In genomic region chr14:46759970-46760354, GRCm38 (mm10) we compare ENCODE assay signal across 8 mouse cellular contexts. TPM values are rescaled to one million over a fixed set of nuclear protein-coding genes. Genes with fewer than 3 reads are reported as not detected.
DNase-seq lines count a peak whose midpoint lies in the region; ATAC-seq and TF ChIP-seq lines count a peak whose summit lies in the region.

No protein-coding gene starts in this region.

- peaks cover 4% of the 10 kb centered on the region; the same call in 1 of the 2 replicates for H3K4me1 ChIP-seq in liver, embryonic 11.5 days (replicated peaks; ENCODE audit: control insufficient read depth, insufficient read depth, low read length)
- peaks cover 6% of the 10 kb centered on the region; the same call in 1 of the 2 replicates for H3K4me1 ChIP-seq in forebrain, embryonic 14.5 days (ENCODE audit: control insufficient read depth, insufficient read depth, low read length)
- H3K4me1 ChIP-seq in limb, embryonic 14.5 days (ENCODE audit: control insufficient read depth, insufficient read depth, low read length): 0 out of 2 replicates have a peak, but pooled peaks cover 6% of the 10 kb centered on the region
- H3K4me1 ChIP-seq in olfactory bulb, adult 2 months (ENCODE audit: control insufficient read depth, insufficient read depth, low read length): peaks cover 7% of the 10 kb centered on the region

- peak overlapping the region; percentile 79 for H3K4me3 ChIP-seq in liver, embryonic 11.5 days (ENCODE audit: low read depth, low read length)
- H3K4me3 ChIP-seq in forebrain, embryonic 14.5 days (ENCODE audit: low read depth, low read length): peak overlapping the region; percentile 69
- H3K4me3 ChIP-seq in limb, embryonic 14.5 days (replicated peaks; ENCODE audit: low read length): peak overlapping the region; percentile 72
- peak overlapping the region; percentile 88 for H3K4me3 ChIP-seq in olfactory bulb, adult 2 months (ENCODE audit: insufficient read depth, low read depth, low read length)

- no peak for TF ChIP-seq POLR2A in limb, embryonic 14.5 days (IDR thresholded peaks at IDR 0.05; ENCODE audit: borderline replicate concordance, extremely low read depth, insufficient read depth, insufficient read length)
- TF ChIP-seq POLR2A in olfactory bulb, adult 2 months (IDR thresholded peaks at IDR 0.05; ENCODE audit: insufficient read depth, low read depth, low read length): no peak

- ATAC-seq in liver, embryonic 11.5 days (replicated peaks; ENCODE audit: low FRiP score): no peak
- ATAC-seq in forebrain, embryonic 14.5 days: peak; percentile 4; the same call in 1 of the 2 replicates
- ATAC-seq in limb, embryonic 14.5 days (ENCODE audit: low FRiP score, low read depth): 0 out of 2 replicates have a peak, but pooled peaks have one; percentile 9

- TF ChIP-seq CTCF in olfactory bulb, adult 2 months (IDR thresholded peaks at IDR 0.05; ENCODE audit: insufficient read depth, low read depth, low read length): no peak

- H3K4me2 ChIP-seq in liver, embryonic 11.5 days: peak overlapping the region; percentile 82
- H3K4me2 ChIP-seq in forebrain, embryonic 14.5 days (ENCODE audit: low read length): peak overlapping the region; percentile 90
- peak overlapping the region; percentile 88 for H3K4me2 ChIP-seq in limb, embryonic 14.5 days (replicated peaks; ENCODE audit: low read depth, low read length, severe bottlenecking)

- 0 out of 2 replicates have a peak overlapping the region, but pooled peaks have one; percentile 16 for H3K9ac ChIP-seq in liver, embryonic 11.5 days (ENCODE audit: low read depth, low read length)
- no peak overlapping the region for H3K9ac ChIP-seq in forebrain, embryonic 14.5 days (ENCODE audit: low read length)
- no peak overlapping the region for H3K9ac ChIP-seq in limb, embryonic 14.5 days (ENCODE audit: low read depth, low read length, severe bottlenecking)

- peaks cover 4% of the 10 kb centered on the region; the same call in 1 of the 2 replicates for H3K36me3 ChIP-seq in liver, embryonic 11.5 days (ENCODE audit: control insufficient read depth, insufficient read depth, low read length)
- H3K36me3 ChIP-seq in forebrain, embryonic 14.5 days (ENCODE audit: control insufficient read depth, insufficient read depth, low read length): 0 out of 2 replicates have a peak, but pooled peaks cover under 1% of the 10 kb centered on the region
- peaks cover 10% of the 10 kb centered on the region for H3K36me3 ChIP-seq in limb, embryonic 14.5 days (ENCODE audit: control insufficient read depth, insufficient read depth, low read length)

- H3K27me3 ChIP-seq in liver, embryonic 11.5 days (replicated peaks; ENCODE audit: control insufficient read depth, insufficient read depth, low read length): no peaks in the 10 kb centered on the region
- no peaks in the 10 kb centered on the region for H3K27me3 ChIP-seq in forebrain, embryonic 14.5 days (replicated peaks; ENCODE audit: control insufficient read depth, insufficient read depth, low read length)
- H3K27me3 ChIP-seq in limb, embryonic 14.5 days (ENCODE audit: control insufficient read depth, insufficient read depth, low read length): no peaks in the 10 kb centered on the region

- 2% methylated on average over 7 of the region's 7 CpGs for WGBS in liver, embryonic 11.5 days
- WGBS in forebrain, embryonic 14.5 days: 3% methylated on average over 7 of the region's 7 CpGs
- under 1% methylated on average over 7 of the region's 7 CpGs for WGBS in limb, embryonic 14.5 days
- WGBS in olfactory bulb, adult 2 months: 1% methylated on average over 7 of the region's 7 CpGs

- no peaks in the 10 kb centered on the region for H3K9me3 ChIP-seq in liver, embryonic 11.5 days (ENCODE audit: control insufficient read depth, low read length)
- H3K9me3 ChIP-seq in forebrain, embryonic 14.5 days (replicated peaks; ENCODE audit: control insufficient read depth, low read length): no peaks in the 10 kb centered on the region
- H3K9me3 ChIP-seq in limb, embryonic 14.5 days (ENCODE audit: control insufficient read depth, low read length): peaks cover 5% of the 10 kb centered on the region; the same call in 1 of the 2 replicates

- H3K27ac ChIP-seq in liver, embryonic 11.5 days (ENCODE audit: low read depth, low read length): no peak overlapping the region
- no peak overlapping the region for H3K27ac ChIP-seq in forebrain, embryonic 14.5 days (ENCODE audit: low read depth, low read length)
- no peak overlapping the region for H3K27ac ChIP-seq in limb, embryonic 14.5 days (replicated peaks; ENCODE audit: low read depth, low read length)
- no peak overlapping the region for H3K27ac ChIP-seq in olfactory bulb, adult 2 months (ENCODE audit: insufficient read depth, low read depth, low read length)

- DNase-seq in liver, embryonic 11.5 days (ENCODE audit: low spot score): no peak
- no peak for DNase-seq in liver
- no peak for DNase-seq in forebrain, embryonic 14.5 days (ENCODE audit: low spot score)
- DNase-seq in limb, embryonic 14.5 days (ENCODE audit: low spot score): no peak
- DNase-seq in thymus, postnatal 4 days: no peak
- no peak for DNase-seq in gastrocnemius, adult 18-20 months (ENCODE audit: low spot score)
- DNase-seq in cerebellum, adult 11 months: no peak

RNA-seq across cellular contexts. Expression of gene Cdkn3, which starts 0.4 kb away (rescaled TPM):
- polyA plus RNA-seq in liver, embryonic 11.5 days (2014; fragmentation: Nextera tagmentation; extraction: Ambion mirVana): 63.6 and 66.0 TPM in 2 replicates
- polyA plus RNA-seq in forebrain, embryonic 14.5 days (2014; fragmentation: Nextera tagmentation; extraction: Ambion mirVana): 17.0 and 29.0 TPM in 2 replicates
- 22.2 and 23.4 TPM in 2 replicates for polyA plus RNA-seq in limb, embryonic 14.5 days (2012; rRNA removed)
- polyA plus RNA-seq in limb, embryonic 14.5 days (2014; fragmentation: Nextera tagmentation; extraction: Ambion mirVana): 44.4 and 46.6 TPM in 2 replicates
- not detected in 2 replicates for polyA plus RNA-seq in olfactory bulb, adult 2 months (2012; ENCODE audit: insufficient read depth, insufficient read length, low replicate concordance, missing spikeins)
- not detected for total RNA-seq in gastrocnemius, adult 18-20 months (2021)

RNA-seq across cellular contexts. Expression of gene Cnih1, which starts 28.2 kb away (rescaled TPM):
- 165 and 171 TPM in 2 replicates for polyA plus RNA-seq in liver, embryonic 11.5 days (2014; fragmentation: Nextera tagmentation; extraction: Ambion mirVana)
- 170 and 176 TPM in 2 replicates for polyA plus RNA-seq in forebrain, embryonic 14.5 days (2014; fragmentation: Nextera tagmentation; extraction: Ambion mirVana)
- polyA plus RNA-seq in limb, embryonic 14.5 days (2012; rRNA removed): 104 and 120 TPM in 2 replicates
- polyA plus RNA-seq in limb, embryonic 14.5 days (2014; fragmentation: Nextera tagmentation; extraction: Ambion mirVana): 202 and 208 TPM in 2 replicates
- not detected in 2 replicates for polyA plus RNA-seq in olfactory bulb, adult 2 months (2012; ENCODE audit: insufficient read depth, insufficient read length, low replicate concordance, missing spikeins)
- 10 to 100 TPM; 55.0 to 57.3 TPM for total RNA-seq in gastrocnemius, adult 18-20 months (2021)

Comparison
In these comparisons a context has a peak if more than half of its experiments do, and no peak if none do; other contexts are left out.
1. RNA of gene Cdkn3, which starts 0.4 kb away (polyA plus RNA-seq): 63.6 to 66.0 TPM in liver, embryonic 11.5 days, 22.2 to 46.6 TPM in limb, embryonic 14.5 days and 17.0 to 29.0 TPM in forebrain, embryonic 14.5 days; not detected in olfactory bulb, adult 2 months; every median in the first group is over 10 times any median in the second.
2. RNA of gene Cnih1, which starts 28.2 kb away (polyA plus RNA-seq): 104 to 208 TPM in limb, embryonic 14.5 days, 170 to 176 TPM in forebrain, embryonic 14.5 days and 165 to 171 TPM in liver, embryonic 11.5 days; not detected in olfactory bulb, adult 2 months; every median in the first group is over 100 times any median in the second.
3. Peak in every context shown above with its lines, with median percentiles within 50 percentile points of each other: H3K4me2 ChIP-seq and H3K4me3 ChIP-seq.